Mouse (Mus musculus) frontal cortex, adult 2 months (tissue): Measurements from ENCODE around the gene Speer4d. TPM values are rescaled to one million over a fixed set of nuclear protein-coding genes. Genes with fewer than 3 reads are reported as not detected.
"Not testable (repeated sequence)": the region's sequence is repeated elsewhere in the genome, so short reads cannot be mapped to it uniquely, and the experiment has no call there.

Experiments used
- DNase-seq, 2 experiments: peaks; one replicate each; pipeline ENCODE4 v3.0.0; 2022; ENCODE audit warnings: low spot score in 1 of 2; ENCODE audit errors: extremely low spot score in 1 of 2
- polyA plus RNA-seq: library from polyadenylated mRNA; depleted of rRNA; stranded (reverse); fragments of >200 nt; gene quantifications from 2 replicates; pipeline ENCODE4 v1.2.3, GENCODE M21; 2012; rRNA removed

Speer4d gene
- polyA plus RNA-seq, result not detected in 2 replicates

DNA sequence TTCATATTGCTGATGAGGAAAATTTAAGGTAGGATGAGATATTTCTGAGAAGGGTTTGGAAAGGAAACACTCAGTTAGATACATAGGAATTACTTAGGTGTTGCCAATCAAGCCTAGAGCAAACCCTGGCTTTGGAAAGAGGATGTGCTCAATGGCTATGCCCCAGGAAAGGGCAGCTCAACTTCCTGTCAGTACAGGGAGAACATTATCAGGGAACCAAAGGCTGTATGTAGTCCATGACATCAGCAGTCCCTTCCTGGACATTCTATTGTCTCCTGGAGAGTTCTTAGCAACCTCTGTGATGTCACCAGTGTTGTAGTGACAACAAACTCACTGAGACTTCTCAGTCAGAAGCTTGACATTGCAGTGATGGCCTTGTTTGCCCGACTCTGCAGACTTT is at the start of gene Speer4d:
TSS of gene Speer4d (plus strand) at position 301 of the 400 bp plus-strand sequence.
- DNase-seq, result not testable (repeated sequence)

- not testable (repeated sequence) for DNase-seq
These were observed 45.1 kb upstream of the Speer4d start for GRCm38 (mm10) chr5:15573735-15574134.

GRCm38 (mm10) chr5:15577033-15577432 is 41.8 kb upstream of the Speer4d start, which contains the start of gene Gm21083:
Gene Gm21083, plus strand, starts transcription at chr5:15577333.
- not testable (repeated sequence) for DNase-seq

DNA sequence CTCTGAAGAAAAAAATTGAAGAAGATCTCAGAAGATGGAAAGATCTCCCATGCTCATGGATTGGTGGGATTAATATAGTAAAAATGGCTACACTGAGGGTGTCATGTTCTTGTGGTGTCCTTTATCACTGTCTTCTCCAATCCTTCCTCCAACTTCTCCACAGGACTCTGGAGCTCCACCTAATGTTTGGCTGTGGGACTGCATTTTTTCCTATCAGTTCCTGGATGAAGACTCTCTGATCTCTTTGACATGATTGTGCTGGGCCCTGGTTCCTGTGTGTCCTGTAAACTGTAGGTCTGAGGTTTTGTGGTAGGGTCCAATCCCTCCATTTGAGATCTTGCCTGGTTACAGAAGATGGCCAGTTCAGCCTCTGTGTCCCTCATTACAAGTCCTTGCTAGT is 32.5 kb upstream of the Speer4d start:
- peak in 1 of 2 experiments; percentile 55 for DNase-seq

DNA sequence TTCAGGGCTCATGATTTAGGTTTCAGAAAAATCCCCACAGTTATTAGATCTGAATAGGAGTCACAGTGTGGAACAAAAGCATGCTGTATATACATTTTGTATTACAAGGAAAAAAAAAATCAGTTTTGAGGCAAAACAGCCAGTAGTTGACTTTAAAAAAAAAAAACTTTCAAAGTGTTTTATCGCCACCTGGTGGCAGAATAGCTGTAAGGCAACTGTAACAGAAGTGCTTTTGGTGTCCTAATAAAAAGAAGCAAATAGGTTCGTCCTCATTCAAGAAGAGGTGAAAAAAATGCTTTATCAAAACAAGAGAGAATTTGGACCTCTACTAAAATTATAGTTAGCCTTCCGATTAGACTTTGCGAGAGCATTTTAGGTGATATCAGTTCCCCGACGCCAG is 30.6 kb upstream of the Speer4d start:
- peak in 1 of 2 experiments; percentile 45 for DNase-seq

DNA sequence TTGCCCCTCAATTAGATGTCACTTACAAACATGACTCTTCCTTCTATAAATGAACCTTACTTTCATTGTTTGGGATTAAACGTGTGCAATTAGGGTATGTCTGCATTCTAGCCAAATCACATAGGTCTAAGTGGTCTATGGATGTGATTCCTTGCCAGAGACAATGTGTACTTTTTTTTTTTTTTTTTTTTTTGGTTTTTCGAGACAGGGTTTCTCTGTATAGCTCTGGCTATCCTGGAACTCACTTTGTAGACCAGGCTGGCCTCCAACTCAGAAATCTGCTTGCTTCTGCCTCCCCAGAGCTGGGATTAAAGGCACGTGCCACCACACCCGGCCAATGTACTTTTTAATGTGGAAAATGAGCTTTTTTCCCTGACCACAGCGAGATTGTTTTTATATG is 28.2 kb upstream of the Speer4d start:
- not testable (repeated sequence) for DNase-seq

GRCm38 (mm10) chr5:15591577-15591976 is 27.3 kb upstream of the Speer4d start:
- not testable (repeated sequence) for DNase-seq

GRCm38 (mm10) chr5:15598831-15599230 is 20.0 kb upstream of the Speer4d start:
- DNase-seq, result not testable (repeated sequence)

DNA sequence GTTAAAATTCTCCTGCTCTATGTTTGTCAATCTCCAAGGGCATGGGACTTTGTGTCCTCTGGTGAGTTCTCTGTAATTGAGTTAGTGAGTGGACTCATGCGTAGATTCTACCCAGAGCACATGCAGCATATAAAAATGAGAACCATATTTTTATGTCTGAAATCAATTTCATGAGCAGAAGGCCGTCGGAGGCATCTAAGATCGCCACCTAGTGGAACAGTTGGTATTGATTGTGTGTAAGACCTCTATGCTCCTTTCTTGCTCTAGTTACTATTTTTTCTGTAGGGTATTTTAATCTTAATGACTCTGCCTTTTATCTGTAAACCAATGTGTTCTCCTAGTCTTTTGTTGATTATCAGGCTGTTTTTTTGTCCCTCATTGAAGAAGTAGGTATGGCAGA is 18.5 kb upstream of the Speer4d start:
- peak in 1 of 2 experiments; percentile 51 for DNase-seq

DNA sequence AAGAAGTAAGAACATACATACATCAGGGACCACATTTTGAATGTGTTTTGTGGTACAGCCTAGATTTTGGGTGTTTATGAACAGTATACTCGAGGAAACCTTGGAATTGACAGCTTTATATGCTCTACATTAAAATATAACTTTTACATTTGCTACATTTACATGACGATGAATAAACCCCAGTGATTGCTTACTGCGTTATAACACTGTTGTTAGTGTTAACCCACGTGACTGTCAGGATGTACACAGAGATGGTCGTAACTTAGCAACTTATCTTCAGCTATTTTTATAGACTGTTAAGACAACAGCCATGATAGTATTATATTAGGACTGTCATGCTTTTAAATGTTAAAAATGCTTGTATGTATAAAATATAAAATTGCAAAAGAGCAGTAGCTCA is 17.4 kb upstream of the Speer4d start:
- not testable (repeated sequence) for DNase-seq

DNA sequence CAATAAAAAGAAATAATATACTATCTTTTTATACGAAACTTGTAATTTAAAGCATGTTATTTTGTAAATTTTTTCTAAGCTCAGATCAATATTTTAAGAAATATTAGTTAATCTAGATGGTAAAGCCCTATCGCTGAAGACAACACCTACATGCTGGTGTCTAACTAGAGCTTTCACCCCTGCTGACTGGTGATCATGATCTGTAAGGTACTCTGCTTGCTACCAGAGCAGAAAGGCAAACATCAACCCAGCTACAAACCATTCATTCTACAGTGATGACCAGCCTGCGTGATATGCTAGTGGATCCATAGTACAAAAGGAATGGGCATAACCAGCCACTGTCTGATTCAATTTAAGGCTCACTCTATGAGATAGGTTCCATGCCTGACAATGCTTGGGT is 16.9 kb upstream of the Speer4d start:
- not testable (repeated sequence) for DNase-seq

GRCm38 (mm10) chr5:15602424-15602947 is 16.4 kb upstream of the Speer4d start:
- DNase-seq, result not testable (repeated sequence)

DNA sequence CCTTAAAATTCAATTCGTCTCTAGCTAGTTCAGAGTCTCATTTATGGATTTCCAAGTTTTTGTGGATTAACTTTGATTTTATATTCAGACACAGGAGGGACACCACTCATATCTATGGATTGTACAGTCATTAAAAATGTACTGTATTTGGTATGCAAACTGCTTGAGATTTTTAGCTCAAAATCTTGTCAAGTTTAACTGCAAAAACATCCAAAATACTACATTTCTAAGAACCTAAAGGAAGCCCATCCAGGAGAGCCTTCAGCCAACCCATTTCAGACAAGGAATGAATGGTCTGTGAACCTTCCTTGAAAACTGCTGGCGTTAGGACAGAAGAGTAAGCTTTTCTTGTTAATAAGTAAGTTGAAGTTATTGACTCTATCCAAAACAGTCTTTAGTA is 15.9 kb upstream of the Speer4d start:
- DNase-seq, result not testable (repeated sequence)

GRCm38 (mm10) chr5:15603585-15603984 is 15.3 kb upstream of the Speer4d start:
- not testable (repeated sequence) for DNase-seq

- DNase-seq, result peak in 1 of 2 experiments; percentile 10
These were observed 12.2 kb upstream of the Speer4d start for GRCm38 (mm10) chr5:15606677-15607076.

DNA sequence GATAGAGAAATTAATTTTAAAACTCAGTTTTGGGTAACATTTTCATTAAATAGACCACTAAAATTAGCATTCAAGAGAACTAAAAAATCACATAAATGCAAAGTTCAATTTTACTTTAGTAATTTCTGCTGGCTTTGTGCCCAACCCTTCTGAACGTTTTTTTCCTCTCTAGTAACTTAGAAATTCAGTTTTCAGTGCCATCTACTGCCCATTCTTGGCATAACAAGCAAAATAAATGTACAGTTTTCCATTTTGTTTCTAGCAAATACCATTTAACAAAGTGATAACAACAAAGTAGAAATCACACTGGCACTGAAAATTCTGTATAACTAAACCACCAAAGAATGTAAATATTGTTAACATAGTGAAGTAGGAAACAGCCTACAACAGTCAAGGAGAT is 8.2 kb upstream of the Speer4d start:
- DNase-seq, result peak in 1 of 2 experiments; percentile 58

GRCm38 (mm10) chr5:15616195-15616594 is 2.7 kb upstream of the Speer4d start:
- not testable (repeated sequence) for DNase-seq

DNA sequence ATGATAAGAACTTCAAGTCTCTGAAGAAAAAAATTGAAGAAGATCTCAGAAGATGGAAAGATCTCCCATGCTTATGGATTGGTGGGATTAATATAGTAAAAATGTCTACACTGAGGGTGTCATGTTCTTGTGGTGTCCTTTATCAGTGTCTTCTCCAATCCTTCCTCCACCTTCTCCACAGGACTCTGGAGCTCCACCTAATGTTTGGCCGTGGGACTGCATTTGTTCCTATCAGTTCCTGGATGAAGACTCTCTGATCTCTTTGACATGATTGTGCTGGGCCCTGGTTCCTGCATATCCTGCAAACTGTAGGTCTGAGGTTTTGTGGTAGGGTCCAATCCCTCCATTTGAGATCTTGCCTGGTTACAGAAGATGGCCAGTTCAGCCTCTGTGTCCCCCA is 9.3 kb downstream of the Speer4d start:
- peak in 1 of 2 experiments; percentile 43 for DNase-seq

GRCm38 (mm10) chr5:15630068-15630467 is 11.2 kb downstream of the Speer4d start:
- DNase-seq, result peak in 1 of 2 experiments; percentile 51

DNA sequence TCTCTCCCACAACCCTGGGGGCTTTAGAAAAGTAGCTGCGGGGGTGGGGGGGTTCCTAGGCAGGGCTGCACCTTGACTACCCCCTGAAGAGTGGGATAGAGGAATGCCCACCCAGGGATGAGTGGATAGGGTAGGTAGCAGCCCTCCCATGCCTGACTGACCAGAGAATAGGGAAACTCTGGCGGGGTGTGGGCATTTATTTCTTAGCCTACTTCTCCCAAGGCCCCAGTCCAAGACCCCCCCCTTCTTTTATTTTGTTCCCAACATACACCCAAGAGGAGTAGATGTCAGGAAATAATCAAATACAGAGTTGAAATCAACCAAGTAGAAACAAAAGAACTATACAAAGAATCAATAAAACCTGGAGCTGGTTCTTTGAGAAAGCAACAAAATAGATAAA is 18.8 kb downstream of the Speer4d start:
- not testable (repeated sequence) for DNase-seq

DNA sequence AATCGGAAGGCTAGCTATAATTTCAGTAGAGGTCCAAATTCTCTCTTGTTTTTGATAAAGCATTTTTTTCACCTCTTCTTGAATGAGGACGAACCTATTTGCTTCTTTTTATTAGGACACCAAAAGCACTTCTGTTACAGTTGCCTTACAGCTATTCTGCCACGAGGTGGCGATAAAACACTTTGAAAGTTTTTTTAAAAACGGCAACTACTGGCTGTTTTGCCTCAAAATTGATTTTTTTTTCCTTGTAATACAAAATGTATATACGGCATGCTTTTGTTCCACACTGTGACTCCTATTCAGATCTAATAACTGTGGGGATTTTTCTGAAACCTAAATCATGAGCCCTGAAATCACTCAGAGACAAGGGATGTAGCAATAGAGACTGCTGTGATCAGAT is 26.8 kb downstream of the Speer4d start:
- DNase-seq, result peak in 1 of 2 experiments; percentile 47

DNA sequence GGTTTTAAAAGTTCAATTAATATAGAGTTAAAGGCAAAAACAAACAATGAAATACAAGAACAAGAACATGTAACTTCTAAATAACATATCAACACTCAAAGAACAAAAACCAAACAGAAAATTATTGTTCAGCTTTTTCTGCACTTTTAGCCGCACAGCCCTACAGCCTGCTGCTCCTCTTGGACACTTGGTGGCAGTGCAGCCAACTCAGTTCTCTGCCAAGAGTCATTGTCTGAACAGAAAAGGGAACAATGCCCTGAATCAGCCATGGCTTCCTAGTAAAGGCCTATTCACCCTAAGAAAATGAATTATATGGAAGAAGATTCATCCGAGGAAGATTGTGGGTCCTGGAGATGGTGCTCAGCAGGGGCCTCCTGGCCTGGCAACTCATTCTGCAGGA is 33.5 kb downstream of the Speer4d start:
- peak in 1 of 2 experiments; percentile 1 for DNase-seq

DNA sequence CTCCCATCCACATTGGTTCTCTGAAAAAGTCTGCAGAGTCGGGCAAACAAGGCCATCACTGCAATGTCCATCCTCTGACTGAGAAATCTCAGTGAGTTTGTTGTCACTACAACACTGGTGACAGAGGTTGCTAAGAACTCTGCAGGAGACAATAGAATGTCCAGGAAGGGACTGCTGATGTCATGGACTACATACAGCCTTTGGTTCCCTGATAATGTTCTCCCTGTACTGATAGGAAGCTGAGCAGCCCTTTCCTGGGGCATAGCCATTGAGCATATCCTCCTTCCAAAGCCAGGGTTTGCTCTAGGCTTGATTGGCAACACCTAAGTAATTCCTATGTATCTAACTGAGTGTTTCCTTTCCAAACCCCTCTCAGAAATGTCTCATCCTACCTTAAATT is 38.1 kb downstream of the Speer4d start, which contains the start of gene 4930572O03Rik:
TSS of gene 4930572O03Rik (minus strand) at position 101 of the 400 bp plus-strand sequence.
- DNase-seq, result not testable (repeated sequence)
